Mouse (Mus musculus): Measurements from ENCODE around the gene Mapk1.

Mapk1 gene

GRCm38 (mm10) chr16:17015853-17016230, 32.7 kb downstream of the Mapk1 start:
- no peak for DNase-seq (ENCODE audit: extremely low read depth, low read depth)

DNA sequence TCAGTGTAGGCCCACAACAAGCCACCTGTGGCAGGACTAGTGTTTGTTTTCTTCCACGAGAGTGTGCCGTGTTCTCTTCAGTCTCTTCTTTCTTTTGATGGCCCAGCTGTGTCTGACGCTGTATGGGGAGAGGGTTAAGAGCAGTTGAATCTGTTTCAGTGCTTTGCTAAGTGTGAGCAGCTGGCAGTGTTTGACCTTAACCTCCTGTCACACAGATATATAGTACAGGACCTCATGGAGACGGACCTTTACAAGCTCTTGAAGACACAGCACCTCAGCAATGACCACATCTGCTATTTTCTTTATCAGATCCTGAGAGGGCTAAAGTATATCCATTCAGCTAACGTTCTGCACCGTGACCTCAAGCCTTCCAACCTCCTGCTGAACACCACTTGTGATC, 34.9 kb downstream of the Mapk1 start:
- no peak for DNase-seq (ENCODE audit: extremely low read depth, low read depth)

DNA sequence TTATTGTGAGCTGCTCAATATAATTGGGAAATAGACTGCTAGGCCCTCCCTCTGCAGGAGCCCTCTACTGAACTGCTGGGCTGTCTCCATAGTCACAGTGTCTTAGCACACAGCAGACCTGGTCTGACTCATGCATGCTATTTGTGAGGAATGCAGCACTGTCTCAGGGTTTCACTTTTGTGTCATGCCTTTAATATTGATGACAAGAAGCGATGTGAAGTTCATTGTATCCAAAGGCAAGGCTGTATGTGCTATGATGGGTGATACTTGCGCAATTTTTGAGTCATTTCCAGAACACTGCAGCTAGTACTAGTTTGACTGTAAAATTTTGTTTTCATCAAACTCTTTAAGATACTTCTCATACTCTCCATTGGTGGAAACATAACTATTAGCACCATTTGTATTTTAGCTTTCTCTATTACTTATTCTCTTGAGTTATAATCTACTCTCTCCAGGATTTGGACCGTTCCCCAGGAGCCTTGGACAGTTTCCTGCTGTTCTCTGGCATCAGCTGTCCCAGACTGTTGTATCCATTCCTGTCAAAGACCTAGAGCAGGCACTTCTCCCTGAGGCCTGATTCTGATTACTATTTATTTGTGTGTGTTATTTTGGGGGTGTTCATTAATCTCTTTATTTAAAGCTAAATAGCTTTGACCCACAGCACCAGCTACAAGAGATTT, 41.4 kb downstream of the Mapk1 start:
- no peak for DNase-seq (ENCODE audit: extremely low read depth, low read depth)

- no peak for DNase-seq (ENCODE audit: extremely low read depth, low read depth)
Measured at GRCm38 (mm10) chr16:17029971-17030695, 47.0 kb downstream of the Mapk1 start.

GRCm38 (mm10) chr16:17033754-17034153, 50.6 kb downstream of the Mapk1 start:
- DNase-seq (ENCODE audit: extremely low read depth, low read depth), result no peak

DNA sequence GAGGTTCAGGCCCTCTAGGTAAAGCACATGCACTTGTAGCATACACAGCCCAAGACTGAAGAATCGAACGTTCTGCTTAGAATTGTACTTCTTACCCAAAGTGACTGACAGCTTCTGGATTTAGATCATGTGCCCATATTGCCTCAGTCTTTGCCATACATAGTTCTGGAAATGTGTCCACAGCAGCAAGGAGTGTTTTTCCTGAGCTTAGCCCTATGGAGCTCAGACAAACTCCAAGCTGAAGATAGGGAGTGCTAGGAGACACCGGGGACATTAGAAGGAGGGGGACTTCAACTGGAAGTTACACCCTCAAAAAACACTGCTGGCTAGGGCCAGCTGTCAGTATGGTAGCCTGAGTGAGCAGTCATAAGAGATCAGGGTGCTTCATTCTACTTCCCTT, 57.5 kb downstream of the Mapk1 start:
- no peak for DNase-seq (ENCODE audit: extremely low read depth, low read depth)

DNA sequence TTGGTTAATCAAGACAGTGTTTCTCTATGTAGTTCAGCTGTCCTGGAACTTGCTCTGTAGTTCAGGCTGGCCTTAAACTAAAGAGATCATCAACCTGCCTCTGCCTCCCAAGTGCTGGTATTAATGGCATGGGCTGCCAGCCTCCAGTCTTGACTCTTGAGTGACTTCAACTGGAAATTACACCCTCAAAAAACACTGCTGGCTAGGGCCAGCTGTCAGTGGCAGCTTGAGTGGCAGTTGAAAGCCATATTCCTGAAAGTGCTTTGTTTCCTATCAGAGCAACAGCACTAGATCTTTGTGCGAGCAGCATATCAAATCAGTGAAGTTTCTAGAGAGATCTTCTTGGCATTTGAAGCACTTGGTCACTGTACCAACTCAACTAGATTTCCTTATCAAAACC, 58.2 kb downstream of the Mapk1 start:
- DNase-seq (ENCODE audit: extremely low read depth, low read depth), result no peak

DNA sequence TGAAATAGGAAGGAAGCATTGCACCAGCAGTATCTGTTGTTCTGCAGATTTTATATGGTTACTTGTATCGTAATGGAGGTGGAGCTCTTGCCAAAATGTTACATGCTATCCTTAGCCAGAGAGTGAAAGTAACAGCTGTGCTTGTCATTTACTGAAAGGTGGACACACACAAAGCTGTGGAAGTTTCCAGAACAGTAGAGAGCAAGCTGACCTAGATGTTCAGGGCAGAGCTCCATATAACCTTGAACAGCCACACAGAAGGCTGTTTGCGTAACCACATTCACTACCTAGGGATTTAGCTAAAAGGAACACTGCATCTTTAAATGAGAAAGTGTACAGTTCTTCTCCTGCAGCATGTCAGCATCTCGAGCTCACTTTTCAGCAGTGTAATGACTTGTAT, 61.1 kb downstream of the Mapk1 start:
- no peak for DNase-seq (ENCODE audit: extremely low read depth, low read depth)

- DNase-seq (ENCODE audit: extremely low read depth, low read depth), result no peak
Measured at GRCm38 (mm10) chr16:17045287-17045686, 62.1 kb downstream of the Mapk1 start.

DNA sequence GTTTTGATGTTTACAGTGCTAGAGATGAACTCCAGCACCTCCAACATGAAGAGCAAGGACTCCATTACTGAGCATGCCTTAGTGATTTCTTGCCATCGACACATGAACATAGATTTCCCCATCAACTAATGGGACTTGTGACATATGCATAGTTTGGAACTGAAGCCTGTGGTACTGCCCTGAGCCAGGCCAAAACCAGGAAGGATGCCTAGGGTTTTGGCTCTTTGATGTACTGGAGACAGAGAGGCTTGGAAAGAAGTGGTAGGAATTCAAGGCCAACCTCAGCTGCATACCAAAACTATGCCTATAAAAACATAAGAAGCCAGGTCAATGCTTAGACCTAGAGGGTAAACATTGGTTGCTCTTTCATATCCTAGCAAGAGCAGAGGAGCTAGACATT, 66.7 kb downstream of the Mapk1 start:
- no peak for DNase-seq (ENCODE audit: extremely low read depth, low read depth)

DNA sequence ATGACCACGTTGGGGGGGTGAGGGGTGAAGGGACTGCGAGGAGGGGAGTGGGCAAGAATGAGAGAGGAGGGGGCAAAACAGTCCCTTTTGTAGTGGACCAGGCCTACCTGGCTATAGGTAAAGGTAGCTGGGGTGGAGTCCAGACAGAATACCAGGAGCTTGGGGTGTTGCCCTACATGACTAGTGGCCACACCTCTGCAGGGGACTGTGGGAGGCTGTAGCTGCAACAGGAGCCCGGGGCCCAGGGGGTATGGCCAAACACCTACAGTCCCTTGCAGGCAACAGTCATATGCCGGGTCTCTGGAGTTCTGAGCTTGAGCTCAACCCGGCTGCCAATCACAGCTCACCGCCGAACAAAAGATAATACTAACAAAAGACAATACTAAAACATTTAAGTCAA, 68.9 kb downstream of the Mapk1 start:
- DNase-seq (ENCODE audit: extremely low read depth, low read depth), result no peak

GRCm38 (mm10) chr16:17053903-17054302, 70.7 kb downstream of the Mapk1 start:
- no peak for DNase-seq (ENCODE audit: extremely low read depth, low read depth)

DNA sequence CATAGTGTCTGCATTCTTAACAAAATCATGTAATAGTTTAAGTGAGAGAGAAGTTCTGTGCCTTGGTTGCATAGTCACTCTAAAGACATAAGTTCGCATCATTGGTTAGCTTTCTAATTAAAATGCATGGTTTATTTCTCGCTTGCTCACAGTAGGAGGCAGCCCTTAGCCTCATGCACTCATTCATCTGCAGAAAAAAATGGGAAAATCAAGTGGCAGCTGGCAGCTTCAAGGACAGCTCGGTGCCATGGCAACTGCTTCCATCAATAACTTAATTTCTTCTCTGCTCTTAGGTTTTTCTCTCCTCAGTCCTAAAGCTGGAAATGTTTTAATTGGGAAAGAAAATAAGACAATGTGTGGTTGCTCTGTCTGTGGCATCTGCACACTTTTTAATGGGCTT, 72.4 kb downstream of the Mapk1 start:
- no peak for DNase-seq (ENCODE audit: extremely low read depth, low read depth)

GRCm38 (mm10) chr16:17062338-17062737, 79.2 kb downstream of the Mapk1 start:
- DNase-seq (ENCODE audit: extremely low read depth, low read depth), result no peak

- peak; percentile 26 for DNase-seq (ENCODE audit: extremely low read depth, low read depth)
Measured at GRCm38 (mm10) chr16:17067552-17067951, 84.4 kb downstream of the Mapk1 start.

DNA sequence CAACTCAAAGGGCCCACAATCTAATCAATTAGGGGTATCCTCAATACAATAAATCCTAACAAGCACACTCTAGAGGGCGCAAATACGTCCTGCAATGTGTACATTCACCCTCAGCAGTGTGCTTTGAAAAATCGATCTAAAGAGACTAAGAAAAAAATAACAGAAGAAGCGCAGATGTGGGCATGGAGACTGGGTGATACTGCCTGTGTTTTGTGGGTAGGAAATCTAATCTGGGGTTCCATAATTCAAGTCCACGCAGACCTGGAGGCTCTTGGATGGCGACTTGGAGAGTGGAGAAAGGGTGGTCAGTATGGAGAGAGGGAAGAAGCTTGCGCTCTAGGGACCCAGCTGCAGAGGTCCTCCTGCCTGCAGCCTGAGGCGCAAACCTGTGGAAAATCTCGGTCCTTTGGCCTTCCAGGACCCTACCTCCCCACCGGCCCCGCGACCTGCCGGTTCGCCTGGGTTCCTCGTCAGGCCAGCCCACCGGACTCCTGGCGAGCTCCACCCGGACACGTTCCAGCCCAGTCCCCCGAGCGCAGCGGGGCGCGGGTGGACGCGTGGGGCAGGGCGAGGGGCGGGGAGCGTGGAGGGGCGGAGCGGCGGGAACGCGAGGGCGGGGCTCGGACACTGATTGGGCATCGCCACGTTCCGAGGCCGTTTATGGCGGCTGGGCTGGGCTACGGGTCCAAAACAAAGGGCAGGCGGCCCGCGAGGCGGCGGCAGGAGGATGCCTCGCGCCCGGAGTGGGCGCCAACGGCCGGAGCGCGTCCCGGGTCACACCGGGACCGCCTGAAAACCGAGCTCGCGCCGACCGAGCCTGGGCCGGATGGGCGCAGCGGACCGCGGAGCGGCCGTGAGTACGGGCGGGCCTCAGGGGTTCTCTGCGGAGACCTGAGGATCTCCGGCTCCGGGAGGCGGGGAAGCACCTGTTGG, 86.6 kb downstream of the Mapk1 start, which contains the start of gene Ypel1:
TSS of gene Ypel1 (plus strand) at position 186 of the 933 bp plus-strand sequence.
- peak; percentile 26 for DNase-seq (ENCODE audit: extremely low read depth, low read depth)

- DNase-seq (ENCODE audit: extremely low read depth, low read depth), result no peak
Measured at GRCm38 (mm10) chr16:17070716-17071115, 87.5 kb downstream of the Mapk1 start.

GRCm38 (mm10) chr16:17073000-17073399, 89.8 kb downstream of the Mapk1 start:
- DNase-seq (ENCODE audit: extremely low read depth, low read depth), result no peak

DNA sequence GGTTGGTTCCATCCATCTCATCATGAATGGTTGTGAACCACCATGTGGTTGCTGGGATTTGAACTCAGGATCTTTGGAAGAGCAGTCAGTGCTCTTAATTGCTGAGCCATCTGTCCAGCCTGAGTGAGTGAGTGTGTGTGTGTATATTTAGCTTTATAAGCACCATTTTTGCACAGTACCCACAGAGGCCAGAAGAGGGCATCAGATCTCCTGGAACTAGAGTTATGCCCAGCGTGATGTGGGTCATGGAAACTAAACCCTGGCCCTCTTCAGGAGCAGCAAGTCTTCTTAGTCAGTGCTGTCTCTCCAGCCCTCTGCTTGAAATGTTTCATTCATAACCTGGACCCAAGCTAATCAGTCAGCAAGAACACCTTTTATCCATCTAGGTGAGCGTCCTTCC, 93.1 kb downstream of the Mapk1 start:
- DNase-seq (ENCODE audit: extremely low read depth, low read depth), result no peak

- DNase-seq (ENCODE audit: extremely low read depth, low read depth), result no peak
Measured at GRCm38 (mm10) chr16:17076869-17077268, 93.7 kb downstream of the Mapk1 start.

DNA sequence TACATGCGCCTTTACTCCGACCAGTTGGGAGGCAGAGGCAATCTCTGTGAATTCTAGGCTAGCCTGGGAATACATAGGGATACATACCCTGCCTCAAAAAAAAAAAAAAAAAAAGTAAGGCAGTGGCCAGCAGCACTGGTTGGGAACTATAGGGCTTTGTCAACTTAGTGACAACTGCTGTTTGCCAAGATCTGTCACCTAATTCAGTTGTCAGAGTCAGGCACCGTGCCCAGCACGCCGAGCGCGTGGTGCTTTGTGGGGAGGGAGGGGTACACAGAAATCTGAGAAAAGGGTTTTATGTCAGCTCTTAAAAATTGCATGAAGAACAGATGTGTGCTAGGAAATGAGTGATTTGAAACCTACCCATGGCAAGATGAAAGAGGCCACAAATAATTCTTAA, 94.9 kb downstream of the Mapk1 start:
- DNase-seq (ENCODE audit: extremely low read depth, low read depth), result no peak
